Mouse (Mus musculus): ENCODE measurements around the gene Tmem132c.

GRCm38 (mm10) chr5:127487190-127487589, 245.6 kb downstream of the Tmem132c start:
- TF ChIP-seq EP300 (IDR thresholded peaks at IDR 0.05; ENCODE audit: low read depth) (no peak), CTCF (IDR thresholded peaks at IDR 0.05; ENCODE audit: low read depth) (peak; percentile 47)

Data from liver, embryonic 14.5 days (tissue).